Mouse (Mus musculus) lung, adult 2 months (tissue): Measurements from ENCODE around the gene Gm20388.

Source experiments
- CTCF ChIP-seq: fragments of 200-500 bp; IDR thresholded peaks from 2 replicates; pipeline ENCODE4 v1.5.1; 2011; ENCODE audit warnings: mild to moderate bottlenecking, low read length, control low read depth; ENCODE audit not compliant: insufficient read depth
- POLR2A ChIP-seq: fragments of 200-500 bp; IDR thresholded peaks from 2 replicates; pipeline ENCODE4 v1.6.1; 2011; ENCODE audit warnings: low read depth, mild to moderate bottlenecking, control low read depth, low read length, borderline replicate concordance; ENCODE audit errors: extremely low read depth

DNA sequence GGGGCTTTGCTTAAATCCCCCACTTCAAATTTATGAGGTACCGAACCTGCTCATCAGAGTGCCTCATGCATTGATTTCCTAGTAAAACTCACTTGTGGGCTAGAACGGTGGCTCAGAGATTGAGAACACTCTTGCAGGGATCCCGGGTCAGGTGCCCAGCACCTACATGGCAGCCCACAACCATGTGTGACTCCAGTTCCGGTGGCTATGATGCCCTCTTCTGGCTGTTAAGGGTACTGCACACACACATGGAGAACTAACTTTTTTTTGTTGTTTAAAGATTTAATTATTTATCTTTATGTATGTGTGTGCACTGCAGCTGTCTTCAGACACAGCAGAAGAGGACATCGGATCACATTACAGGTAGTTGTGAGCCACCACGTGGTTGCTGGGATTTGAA is 2524.7 kb downstream of the Gm20388 start:
- TF ChIP-seq POLR2A: no peak
- TF ChIP-seq CTCF: peak; percentile 15; the same call in 1 of the 2 replicates
